Mouse (Mus musculus) testis, postnatal 10 days (tissue): ENCODE data around the gene Arl4d.
A peak's percentile ranks its signal among the peaks of the same experiment; 100 is the strongest.
"Not testable (repeated sequence)": the region's sequence is repeated elsewhere in the genome, so short reads cannot be mapped to it uniquely, and the experiment has no call there.

ENCODE experiments used
- DNase-seq: peaks from one replicate; pipeline ENCODE4 v3.0.0; 2021; ENCODE audit warnings: low spot score

The Arl4d gene

DNA sequence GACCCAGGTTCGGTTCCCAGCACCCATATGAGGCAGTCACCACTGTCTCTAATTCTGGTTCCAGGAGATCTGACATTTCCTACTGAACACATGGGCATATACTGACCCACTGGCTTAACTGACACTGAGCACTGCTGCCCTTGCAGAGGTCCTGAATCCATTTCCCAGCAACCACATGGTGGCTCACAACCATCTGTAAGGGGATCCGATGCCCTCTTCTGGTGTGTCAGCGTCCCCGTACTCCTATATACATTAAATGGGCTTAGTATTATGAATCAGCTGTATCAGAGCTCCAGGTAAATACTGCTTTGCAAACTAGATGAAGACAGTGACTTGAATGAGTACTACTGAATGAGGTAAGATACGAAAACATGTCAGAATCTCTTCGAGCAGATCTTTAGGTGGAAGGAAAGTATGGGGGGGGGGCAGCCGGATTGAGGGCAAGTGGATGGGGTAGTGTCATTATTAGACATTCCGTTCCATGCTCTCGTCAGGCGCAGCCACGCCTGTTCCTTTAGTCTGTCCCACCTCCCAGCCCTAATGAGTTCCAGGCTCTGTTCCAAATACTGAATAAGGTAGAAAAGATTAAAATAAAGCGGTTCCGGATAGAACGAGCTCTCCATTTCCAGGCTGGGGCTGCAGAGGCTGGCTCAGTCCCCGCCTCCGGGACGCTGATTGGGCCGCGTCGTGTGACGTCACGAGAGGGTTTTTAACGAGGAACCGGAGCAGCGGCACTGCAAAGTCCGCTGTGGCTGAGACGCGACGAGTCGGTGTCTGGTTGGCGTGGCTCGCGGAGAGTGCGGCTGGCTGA is at the start of gene Arl4d:
Arl4d (plus strand) TSS at position 717 of the 811 bp plus-strand sequence.
- peak; percentile 98 for DNase-seq

DNA sequence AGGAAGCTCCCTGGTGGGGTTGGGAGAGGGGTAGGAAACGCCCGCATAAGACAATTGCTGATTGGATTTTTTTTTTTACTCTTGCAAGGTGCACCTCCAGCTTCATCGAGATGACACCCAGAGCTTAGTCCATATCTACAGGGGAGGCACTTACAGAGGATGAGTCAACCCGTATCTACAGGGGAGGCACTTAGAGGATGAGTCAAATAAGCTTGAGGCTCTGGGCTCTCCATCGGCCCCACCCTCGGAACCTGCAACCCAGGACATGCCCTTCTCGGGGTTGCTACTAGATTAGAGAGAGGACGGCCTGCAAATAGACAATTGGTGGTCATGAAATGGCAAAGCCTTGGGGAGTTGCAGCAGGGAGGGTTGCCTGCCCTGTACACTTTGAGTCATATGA is 49.2 kb upstream of the Arl4d start:
- no peak for DNase-seq

DNA sequence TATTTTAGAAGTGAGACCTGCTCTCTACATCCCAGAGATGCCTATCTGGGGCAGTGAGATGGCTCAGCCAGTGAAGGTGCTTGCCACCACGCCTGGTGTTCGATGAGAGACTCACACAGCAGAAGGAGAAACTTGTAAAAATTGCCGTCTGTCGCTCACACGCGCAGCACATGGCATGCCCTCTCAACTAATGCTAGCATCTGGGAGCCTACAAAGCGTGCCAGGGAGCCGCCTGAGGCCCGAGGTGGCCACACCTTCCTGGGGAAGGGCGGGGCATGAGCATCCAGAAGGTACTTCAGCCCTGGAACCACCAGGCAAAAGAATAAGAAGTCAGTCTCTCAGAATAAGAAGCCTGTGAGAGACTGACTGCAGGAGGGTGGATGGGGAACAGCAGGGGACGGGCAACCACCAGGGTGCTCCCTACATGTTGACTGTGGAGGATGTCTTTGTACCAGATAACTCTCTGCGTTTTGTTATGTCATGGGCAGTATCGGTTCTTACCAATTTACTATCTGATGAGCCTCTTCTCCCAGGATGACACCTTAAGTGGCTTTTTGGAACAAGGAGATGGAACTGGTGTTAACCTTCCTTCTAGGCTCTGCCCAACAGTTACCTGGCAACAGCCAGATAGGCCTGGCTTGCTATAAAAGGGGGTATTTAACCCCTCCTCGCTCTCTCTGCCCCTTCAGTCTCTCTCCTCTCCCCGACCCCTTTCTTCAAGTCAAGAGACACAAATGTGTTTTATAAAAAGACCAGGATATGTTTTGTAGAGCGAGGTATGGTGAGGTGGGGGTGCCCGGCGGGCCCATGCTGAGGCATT is 48.2 kb upstream of the Arl4d start:
- DNase-seq = no peak

DNA sequence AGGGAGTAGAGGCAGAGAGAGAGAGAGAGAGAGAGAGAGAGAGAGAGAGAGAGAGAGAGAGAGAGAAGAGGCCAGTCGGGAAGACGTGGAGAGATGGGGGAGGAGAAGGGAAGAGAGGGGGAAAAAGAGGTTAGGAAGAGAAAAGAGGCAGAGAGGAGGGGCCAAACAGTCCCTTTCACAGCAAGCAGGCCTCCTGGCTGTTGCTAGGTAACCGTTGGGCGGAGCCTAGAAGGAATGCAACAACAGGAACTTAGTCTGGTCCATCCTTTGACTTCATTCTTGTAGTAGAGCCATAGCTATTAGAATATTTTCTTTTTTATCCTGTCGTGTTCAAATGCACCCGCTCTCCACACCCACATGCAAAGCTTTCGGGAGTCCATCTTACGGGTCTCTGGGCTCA is 47.5 kb upstream of the Arl4d start:
- peak; percentile 65 for DNase-seq

DNA sequence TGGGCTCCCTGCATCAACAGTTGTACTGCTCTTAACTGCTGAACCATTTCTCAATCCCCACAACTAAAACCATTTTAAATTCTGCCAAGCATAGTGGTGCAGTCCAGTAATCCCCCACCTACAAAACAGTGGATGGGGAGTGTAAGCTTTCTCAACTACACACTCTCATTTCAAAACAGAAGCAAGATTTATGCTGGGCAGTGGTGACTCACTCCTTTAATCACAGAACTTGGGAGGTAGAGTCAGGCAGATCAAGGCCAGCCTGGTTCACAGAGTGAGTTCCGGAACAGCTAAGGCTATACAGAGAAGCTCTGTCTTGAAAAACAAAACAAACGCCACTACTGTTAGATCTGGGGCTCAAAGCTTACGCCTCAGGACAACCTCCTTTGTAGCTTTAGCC is 46.7 kb upstream of the Arl4d start:
- DNase-seq = no peak

DNA sequence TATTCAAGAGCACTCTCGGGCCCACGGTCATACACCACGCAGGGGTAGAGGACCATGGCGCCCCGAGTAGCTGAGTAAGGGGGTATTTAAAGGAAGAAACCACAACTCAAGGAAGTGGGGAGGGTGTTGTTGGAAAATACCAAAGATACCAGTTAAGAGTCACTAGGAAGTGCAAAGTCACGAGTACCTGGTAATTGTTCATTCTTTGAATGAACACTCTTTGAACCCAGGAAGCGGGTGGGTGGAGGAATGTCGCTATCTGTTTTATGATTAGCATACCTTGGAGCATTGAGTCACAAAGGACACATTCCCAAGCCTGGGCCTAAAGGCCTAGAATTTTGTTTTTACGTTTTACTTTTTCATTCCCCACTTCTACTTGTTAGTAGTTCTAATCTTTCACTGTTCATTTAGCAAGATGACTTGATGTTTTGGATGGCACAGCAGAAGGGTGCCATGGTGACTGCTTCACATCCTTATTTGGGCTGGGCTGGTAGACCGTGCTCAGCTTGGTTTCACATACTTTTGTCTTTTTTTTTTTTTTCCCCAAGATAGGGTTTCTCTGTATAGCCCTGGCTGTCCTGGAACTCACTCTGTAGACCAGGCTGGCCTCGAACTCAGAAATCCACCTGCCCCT is 45.2 kb upstream of the Arl4d start:
- DNase-seq = not testable (repeated sequence)

DNA sequence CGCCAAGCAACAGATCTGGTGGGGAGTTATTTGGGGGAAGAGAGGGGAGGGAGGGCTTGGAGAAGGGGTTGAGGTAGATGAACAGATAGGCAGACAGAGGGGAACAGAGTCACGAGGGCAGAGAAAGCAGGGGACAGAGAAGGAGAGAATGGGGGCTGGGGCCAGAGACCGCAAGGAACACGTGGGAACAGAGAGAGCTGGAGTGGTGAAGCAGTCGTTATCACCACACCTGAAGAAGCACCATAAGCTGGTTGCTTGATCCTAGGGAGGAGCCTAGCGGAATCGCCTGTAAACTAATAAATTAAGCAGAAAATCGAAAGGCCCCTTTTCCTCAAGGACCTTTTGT is 38.7 kb upstream of the Arl4d start:
- DNase-seq = peak; percentile 53

DNA sequence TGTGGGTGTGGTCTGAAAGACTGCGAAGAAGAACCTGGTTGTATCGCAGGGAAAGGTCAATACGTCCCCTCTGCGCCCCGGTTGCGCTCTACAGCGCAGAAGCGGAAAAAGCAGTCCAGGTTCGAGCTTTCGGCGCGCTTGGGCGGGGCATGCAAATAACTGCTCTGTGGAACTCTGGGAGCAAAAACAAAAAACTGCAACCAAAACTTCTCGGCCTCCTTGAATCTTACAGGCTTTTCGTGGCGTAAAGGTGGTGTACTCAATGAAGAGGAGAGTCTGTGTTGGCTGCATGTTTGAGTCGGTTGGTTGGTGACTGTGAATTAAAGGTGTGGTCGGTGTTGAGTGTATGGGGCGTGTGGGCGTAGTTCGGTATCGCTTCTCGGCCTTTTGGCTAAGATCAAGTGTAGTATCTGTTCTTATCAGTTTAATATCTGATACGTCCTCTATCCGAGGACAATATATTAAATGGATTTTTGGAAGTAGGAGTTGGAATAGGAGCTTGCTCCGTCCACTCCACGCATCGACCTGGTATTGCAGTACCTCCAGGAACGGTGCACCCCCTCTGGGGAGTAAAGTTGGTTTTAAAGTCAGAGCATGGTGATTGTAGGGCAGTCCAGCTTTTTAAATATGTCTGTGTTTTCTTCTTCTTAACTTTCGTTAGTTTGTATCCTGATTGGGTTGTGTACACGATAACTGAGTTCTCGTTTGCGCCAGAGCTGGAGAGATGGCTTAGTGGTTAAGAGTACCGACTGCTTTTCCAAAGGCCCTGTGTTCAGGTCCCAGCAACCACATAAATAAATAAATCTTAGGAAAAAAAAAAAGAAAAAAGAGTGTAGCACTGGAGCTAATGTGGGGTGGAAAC is 38.1 kb upstream of the Arl4d start, which contains the start of gene Rdm1:
Rdm1 (plus strand) TSS at position 201 of the 862 bp plus-strand sequence.
- peak; percentile 89 for DNase-seq

DNA sequence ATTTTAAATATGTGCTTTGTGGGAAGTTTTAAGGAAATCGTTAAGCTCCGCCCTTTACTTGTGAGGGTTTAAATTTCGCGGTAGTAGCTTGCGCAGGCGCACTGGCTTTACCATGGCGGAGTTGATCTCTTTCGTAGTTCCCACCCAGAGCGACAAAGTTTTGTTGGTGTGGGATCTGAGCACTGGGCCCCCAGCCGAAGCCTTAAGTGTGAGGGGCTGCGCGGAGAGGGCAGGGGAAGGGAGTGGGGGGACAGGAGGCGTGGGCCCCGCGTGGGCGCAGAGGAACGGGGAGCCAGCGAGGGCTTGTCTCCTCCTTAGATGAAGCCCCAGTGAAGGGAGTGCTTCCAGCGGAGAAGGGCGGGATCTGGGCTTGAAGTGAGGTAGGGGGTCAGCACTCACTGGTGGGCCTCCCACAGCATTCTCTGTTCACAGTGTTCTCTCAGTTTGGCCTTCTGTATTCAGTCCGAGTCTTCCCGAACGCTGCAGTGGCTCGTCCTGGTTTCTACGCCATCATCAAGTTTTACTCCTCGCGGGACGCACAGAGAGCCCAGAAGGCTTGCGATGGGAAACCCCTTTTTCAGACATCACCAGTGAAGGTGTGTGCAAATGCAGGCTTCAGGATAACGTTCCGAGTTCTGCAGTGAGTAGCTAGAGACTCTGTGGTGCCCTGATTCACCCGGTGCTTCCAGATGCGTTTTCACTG is 37.3 kb upstream of the Arl4d start:
- peak; percentile 91 for DNase-seq

DNA sequence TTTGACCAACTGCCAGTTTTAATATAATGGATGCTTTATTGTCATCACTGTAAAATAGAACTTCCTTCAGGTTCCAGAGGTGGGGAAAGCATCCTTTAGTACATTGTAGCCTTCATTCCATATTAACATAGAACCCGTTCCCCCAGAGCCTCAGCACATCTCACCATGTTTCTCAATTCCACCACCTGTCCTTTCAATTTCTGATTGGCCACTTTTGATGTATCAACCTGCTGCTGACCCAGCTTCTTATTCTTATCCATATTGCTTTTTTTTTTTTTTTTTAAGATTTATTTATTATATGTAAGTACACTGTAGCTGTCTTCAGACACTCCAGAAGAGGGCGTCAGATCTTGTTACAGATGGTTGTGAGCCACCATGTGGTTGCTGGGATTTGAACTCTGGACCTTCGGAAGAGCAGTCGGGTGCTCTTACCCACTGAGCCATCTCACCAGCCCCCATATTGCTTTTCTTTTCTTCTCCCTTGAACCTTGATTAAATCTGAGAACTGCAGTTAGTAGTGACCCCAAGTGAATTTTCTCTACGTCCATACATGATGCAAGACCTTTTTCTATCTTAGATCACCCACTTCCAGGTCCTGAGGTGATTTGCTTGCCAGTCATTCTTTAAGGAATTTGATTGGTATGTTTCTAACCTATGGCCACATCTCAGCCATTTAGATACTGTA is 36.5 kb upstream of the Arl4d start:
- not testable (repeated sequence) for DNase-seq

DNA sequence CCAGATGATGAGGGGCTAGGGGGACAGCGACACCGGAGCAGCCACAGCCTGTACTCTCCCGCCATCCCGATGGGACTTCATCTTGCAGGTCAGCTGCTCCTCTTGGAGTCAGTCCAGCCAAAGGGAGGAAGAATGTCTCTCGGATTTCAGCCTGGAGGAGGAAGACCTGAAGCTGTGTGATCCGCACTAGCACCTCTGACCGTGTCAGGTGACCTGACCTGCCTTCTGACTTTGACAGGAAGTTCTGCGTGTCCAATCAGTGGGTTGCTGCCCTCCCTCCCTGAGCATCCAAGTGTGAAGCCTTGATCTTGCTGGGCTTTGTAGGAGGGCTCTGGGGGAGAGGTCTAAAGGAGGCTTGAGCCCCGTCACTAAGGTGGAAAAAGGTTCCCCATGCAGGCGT is 29.7 kb upstream of the Arl4d start:
- no peak for DNase-seq

DNA sequence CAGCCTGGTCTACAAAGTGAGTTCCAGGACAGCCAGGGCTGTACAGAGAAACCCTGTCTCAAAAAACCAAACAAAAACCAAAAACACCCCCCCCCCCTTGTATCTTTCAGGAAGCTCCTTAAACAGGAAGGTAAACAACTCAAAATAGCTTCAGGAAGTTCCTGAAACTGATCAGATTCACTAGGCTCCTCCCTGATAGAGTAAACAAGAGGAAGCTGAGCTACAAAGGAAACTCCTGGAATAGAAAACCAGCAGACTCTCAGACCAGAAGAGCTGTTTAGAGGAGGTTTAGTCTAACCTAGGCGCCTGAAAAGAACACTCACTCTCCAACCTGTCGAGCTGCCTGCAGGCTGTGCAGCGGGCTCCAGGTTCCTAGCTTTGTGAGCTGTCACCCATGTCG is 25.6 kb upstream of the Arl4d start:
- no peak for DNase-seq

DNA sequence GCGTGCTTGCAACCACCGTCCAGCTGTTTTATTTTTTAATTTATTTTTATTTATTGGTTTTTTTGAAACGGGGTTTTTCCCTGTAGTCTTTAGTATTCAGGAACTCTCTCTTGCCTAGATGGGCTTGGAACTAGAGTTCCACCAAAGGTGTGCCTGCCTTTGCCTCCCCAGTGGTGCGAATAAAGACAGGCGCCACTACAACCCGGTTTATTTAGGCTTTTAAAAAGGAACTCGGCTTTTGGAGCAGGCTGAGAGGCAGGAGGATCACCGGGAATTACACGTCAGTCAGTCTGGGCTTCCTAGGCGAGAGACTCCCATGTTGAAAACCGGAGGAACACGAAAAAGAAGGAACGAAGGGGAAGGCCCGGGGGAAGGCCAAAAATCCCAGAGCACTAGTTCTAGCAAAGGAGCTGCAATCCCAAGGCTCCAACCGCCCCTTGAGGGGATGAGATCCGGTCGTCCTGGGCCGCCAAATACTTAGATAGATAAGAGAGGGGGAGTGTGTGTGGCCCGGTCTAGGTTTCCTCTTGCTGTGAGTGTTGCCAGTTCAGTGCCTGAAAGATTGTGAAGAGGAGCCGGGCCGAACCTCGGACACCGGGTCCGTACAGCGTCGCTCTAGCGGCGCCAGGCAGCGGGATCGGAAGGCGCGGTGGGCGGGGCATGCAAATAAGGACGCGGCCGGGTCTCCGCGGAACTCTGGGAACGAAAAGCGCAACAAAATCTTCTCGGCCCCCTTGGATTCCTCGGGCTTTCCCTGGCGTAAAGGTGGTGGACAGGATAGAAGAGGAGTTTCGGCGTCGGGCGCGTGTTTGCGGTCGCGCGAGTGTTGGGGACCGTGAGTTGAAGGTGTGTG is 24.3 kb upstream of the Arl4d start:
- peak; percentile 88 for DNase-seq

DNA sequence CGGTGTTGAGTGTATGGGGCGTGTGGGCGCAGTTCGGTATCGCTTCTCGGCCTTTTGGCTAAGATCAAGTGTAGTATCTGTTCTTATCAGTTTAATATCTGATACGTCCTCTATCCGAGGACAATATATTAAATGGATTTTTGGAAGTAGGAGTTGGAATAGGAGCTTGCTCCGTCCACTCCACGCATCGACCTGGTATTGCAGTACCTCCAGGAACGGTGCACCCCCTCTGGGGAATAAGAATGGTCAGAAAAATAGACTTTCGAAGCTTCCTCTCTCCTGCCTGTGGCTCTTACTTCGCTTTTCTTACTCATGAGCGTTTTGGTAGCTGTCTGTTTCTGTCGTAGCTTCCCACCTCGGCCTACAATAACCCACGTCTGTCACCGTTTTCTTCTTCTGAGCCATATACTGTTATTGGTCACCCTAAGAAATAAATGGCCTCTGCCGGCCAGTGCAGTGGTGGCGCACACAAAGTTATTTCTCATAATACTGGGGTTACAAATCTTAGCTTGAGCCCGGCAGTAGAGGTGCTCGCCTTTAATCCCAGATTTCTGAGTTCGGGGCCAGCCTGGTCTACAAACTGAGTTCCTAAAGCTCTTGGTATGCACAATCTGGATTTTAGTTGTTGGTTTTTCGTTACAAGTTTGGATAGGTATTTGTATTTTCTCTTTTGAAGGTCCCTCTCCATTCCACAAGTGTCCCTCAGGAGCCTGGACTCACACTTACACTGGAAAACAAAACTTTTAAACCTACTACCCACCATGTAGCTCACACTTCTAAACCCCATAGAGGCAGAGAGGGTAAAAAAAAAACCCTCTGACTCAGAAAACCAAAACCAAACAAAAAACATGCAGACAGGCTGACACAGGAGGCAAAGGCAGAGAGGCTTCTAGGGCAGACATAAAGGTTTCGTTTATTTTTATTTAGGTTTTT is 23.4 kb upstream of the Arl4d start:
- DNase-seq = not testable (repeated sequence)

DNA sequence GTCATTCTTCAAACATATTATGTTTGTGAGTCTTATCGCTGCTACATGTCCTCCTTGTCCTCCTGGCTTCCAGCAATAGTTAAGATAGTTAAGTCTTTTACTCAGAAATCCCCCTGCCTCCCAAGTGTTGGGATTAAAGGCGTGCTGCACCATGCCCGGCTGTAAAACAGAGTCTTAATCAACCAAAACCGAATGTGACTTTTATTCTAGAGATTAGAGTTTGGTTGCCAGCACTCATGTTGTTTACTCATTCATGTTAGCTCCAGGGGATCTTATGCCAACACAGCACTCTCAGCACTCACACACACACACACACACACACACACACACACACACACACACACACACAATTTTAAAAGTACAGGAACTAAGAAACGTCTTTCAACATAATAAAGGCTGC is 22.4 kb upstream of the Arl4d start:
- no peak for DNase-seq

DNA sequence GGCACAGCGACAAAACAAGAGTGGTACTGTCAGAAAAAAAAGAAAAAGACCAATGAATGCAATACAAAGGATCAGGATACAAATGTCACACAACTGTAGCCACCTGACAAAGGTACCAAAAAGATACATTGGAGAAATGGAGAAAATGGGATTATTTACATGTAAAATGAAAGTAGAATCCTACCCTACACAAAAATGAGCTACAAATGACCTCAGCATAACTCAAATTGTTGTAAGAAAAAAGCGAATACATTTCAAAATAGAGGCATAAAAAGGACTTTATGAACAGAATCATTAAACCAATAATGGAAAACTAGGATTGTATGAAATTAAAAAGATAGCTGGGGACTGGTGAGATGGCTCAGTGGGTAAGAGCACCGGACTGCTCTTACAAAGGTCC is 20.8 kb upstream of the Arl4d start:
- DNase-seq = no peak

DNA sequence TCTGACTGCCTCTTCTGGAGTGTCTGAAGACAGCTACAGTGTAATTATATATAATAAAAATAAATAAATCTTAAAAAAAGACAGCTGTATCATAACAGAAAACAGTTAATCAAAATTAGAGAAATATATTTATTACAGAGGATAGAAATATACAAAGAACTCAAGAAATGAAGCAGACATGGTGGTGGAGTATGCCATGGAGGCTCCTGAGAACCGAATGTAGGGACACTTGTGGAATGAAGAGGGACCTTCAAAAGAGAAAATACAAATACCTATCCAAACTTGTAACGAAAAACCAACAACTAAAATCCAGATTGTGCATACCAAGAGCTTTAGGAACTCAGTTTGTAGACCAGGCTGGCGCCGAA is 20.3 kb upstream of the Arl4d start:
- DNase-seq = not testable (repeated sequence)

DNA sequence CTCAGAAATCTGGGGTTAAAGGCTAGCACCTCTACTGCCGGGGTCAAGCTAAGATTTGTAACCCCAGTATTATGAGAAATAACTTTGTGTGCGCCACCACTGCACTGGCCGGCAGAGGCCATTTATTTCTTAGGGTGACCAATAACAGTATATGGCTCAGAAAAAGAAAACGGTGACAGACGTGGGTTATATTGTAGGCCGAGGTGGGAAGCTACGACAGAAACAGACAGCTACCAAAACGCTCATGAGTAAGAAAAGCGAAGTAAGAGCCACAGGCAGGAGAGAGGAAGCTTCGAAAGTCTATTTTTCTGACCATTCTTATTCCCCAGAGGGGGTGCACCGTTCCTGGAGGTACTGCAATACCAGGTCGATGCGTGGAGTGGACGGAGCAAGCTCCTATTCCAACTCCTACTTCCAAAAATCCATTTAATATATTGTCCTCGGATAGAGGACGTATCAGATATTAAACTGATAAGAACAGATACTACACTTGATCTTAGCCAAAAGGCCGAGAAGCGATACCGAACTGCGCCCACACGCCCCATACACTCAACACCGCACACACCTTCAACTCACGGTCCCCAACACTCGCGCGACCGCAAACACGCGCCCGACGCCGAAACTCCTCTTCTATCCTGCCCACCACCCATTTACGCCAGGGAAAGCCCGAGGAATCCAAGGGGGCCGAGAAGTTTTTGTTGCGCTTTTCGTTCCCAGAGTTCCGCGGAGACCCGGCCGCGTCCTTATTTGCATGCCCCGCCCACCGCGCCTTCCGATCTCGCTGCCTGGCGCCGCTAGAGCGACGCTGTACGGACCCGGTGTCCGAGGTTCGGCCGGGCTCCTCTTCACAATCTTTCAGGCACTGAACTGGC is 19.7 kb upstream of the Arl4d start:
- DNase-seq = peak; percentile 79
